Mouse (Mus musculus): Measurements from ENCODE around the gene Kif6.

The Kif6 gene

GRCm38 (mm10) chr17:49734776-49735175 is 119.8 kb downstream of the Kif6 start:
- no peak for DNase-seq (ENCODE audit: extremely low read depth, insufficient read length, low spot score)

- DNase-seq (ENCODE audit: extremely low read depth, insufficient read length, low spot score) = no peak
Observed at GRCm38 (mm10) chr17:49736364-49736763, 121.4 kb downstream of the Kif6 start.

- DNase-seq (ENCODE audit: extremely low read depth, insufficient read length, low spot score) = no peak
Observed at GRCm38 (mm10) chr17:49737217-49737774, 122.4 kb downstream of the Kif6 start.

- DNase-seq (ENCODE audit: extremely low read depth, insufficient read length, low spot score) = no peak
Observed at GRCm38 (mm10) chr17:49738351-49738750, 123.4 kb downstream of the Kif6 start.

- DNase-seq (ENCODE audit: extremely low read depth, insufficient read length, low spot score) = no peak
Observed at GRCm38 (mm10) chr17:49739896-49740679, 125.2 kb downstream of the Kif6 start.

- no peak for DNase-seq (ENCODE audit: extremely low read depth, insufficient read length, low spot score)
Observed at GRCm38 (mm10) chr17:49741172-49741571, 126.2 kb downstream of the Kif6 start.

GRCm38 (mm10) chr17:49741927-49742326 is 127.0 kb downstream of the Kif6 start:
- DNase-seq (ENCODE audit: extremely low read depth, insufficient read length, low spot score) = no peak

GRCm38 (mm10) chr17:49743580-49744463 is 128.9 kb downstream of the Kif6 start:
- DNase-seq (ENCODE audit: extremely low read depth, insufficient read length, low spot score) = no peak

- DNase-seq (ENCODE audit: extremely low read depth, insufficient read length, low spot score) = peak; percentile 66
Observed at GRCm38 (mm10) chr17:49750889-49751324, 136.0 kb downstream of the Kif6 start.

GRCm38 (mm10) chr17:49753874-49754273 is 138.9 kb downstream of the Kif6 start:
- no peak for DNase-seq (ENCODE audit: extremely low read depth, insufficient read length, low spot score)

GRCm38 (mm10) chr17:49756862-49757261 is 141.9 kb downstream of the Kif6 start:
- DNase-seq (ENCODE audit: extremely low read depth, insufficient read length, low spot score) = no peak

- DNase-seq (ENCODE audit: extremely low read depth, insufficient read length, low spot score) = no peak
Observed at GRCm38 (mm10) chr17:49759047-49759446, 144.1 kb downstream of the Kif6 start.

GRCm38 (mm10) chr17:49761260-49761659 is 146.3 kb downstream of the Kif6 start:
- DNase-seq (ENCODE audit: extremely low read depth, insufficient read length, low spot score) = no peak

GRCm38 (mm10) chr17:49761838-49762237 is 146.9 kb downstream of the Kif6 start:
- DNase-seq (ENCODE audit: extremely low read depth, insufficient read length, low spot score) = no peak

- DNase-seq (ENCODE audit: extremely low read depth, insufficient read length, low spot score) = no peak
Observed at GRCm38 (mm10) chr17:49764963-49765362, 150.0 kb downstream of the Kif6 start.

GRCm38 (mm10) chr17:49767717-49768370 is 152.9 kb downstream of the Kif6 start:
- DNase-seq (ENCODE audit: extremely low read depth, insufficient read length, low spot score) = no peak

GRCm38 (mm10) chr17:49771703-49772315 is 156.9 kb downstream of the Kif6 start:
- DNase-seq (ENCODE audit: extremely low read depth, insufficient read length, low spot score) = peak; percentile 76

GRCm38 (mm10) chr17:49777115-49777839 is 162.3 kb downstream of the Kif6 start:
- no peak for DNase-seq (ENCODE audit: extremely low read depth, insufficient read length, low spot score)

- DNase-seq (ENCODE audit: extremely low read depth, insufficient read length, low spot score) = no peak
Observed at GRCm38 (mm10) chr17:49779066-49779465, 164.1 kb downstream of the Kif6 start.

- peak; percentile 46 for DNase-seq (ENCODE audit: extremely low read depth, insufficient read length, low spot score)
Observed at GRCm38 (mm10) chr17:49779576-49779975, 164.6 kb downstream of the Kif6 start.

Measured in 3134 (cell line).